Mouse (Mus musculus): ENCODE data around the gene Il18r1. TPM values are rescaled to one million over a fixed set of nuclear protein-coding genes. Genes with fewer than 3 reads are reported as not detected.

Il18r1 gene
- total RNA-seq (2021) (under 1 TPM; 0.37 to 0.41 TPM), polyA plus RNA-seq (2012; rRNA removed) (0.03 TPM in 1 of 2 replicates, not detected in the other)
- long read RNA-seq = 0 reads

- DNase-seq = no peak
Measured at GRCm38 (mm10) chr1:40465477-40466430, at the start of gene Il18r1. Gene Il18r1, plus strand, starts transcription at chr1:40465552.

- no peak for DNase-seq
Measured at GRCm38 (mm10) chr1:40417034-40417433, 48.3 kb upstream of the Il18r1 start.

DNA sequence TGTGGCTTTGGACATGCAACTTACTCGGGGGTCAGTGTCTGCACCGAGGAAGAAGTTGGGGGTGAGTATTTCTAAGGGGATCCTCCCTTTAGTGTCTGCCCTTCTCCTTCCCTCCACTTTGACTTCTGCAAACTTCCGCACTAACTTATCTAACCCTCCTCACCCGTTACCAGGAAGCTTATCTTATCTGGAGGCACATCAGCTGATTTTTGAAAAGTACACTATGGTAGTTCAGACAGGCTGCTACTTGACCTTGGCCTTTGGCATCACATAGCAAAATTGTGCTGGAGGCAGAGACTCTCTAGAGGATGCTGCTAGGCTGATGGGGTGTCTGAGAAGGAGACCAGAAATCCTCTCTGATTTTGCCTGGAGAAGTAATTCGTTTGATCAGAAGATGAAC is 46.8 kb upstream of the Il18r1 start:
- DNase-seq = no peak

DNA sequence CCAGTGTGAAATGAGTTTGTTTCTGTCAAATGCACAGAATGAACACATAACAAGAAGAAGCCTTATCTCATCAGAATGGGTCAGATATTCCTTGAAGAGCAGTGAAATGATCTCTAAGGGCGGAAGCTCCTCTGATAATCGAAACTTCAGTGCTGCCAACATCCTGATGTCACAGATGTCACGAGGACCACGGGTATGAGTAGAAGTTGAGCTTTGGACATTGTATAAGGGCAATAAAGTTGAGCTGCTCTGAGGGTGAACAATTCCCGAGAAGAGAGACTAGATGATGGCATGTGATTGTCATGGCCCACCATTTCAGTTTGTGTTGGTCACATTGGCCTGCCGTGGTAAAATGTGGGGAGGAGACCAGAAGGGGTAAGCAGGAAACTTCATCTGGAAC is 41.5 kb upstream of the Il18r1 start:
- no peak for DNase-seq

- DNase-seq = no peak
Measured at GRCm38 (mm10) chr1:40427270-40427669, 38.1 kb upstream of the Il18r1 start.

- DNase-seq = no peak
Measured at GRCm38 (mm10) chr1:40427901-40428300, 37.5 kb upstream of the Il18r1 start.

DNA sequence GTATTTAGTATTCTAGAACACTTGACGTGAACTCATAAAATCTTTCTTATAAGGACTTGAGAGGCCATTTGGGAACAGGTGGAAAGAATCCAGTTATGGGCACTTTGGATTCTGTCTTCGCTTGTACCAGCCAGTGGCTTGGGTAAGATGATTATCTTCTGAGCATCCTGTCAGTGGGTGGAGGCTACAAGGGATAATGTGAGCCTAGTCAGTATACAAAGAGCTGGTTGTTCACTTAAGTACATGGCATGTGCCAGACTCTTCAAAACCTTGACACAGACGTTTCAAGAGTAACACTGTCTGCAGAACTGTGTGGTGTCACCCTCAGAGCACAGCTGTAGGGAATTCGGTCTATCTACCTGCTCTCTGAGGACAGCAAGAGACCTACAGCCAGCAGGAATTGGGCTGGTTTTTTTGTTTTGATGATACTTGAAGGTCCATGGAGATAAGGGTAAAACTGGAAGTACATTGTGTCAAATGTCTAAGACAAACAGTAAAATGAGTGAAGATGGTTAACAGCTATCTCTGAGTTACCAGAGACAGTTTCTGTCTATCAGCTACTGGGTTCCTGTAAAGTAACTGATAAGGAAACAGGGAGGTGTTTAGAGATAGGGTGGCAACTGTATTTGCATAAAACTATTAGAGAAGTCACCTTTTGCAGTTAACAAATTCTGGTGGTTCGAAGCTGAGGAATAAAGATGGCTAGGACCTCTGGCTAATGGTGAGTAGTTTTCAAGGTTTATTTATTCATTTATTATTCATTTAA is 36.3 kb upstream of the Il18r1 start, which contains the start of gene Il1rl1:
Gene Il1rl1 (plus strand): TSS at position 661 of the 766 bp plus-strand sequence.
- no peak for DNase-seq

DNA sequence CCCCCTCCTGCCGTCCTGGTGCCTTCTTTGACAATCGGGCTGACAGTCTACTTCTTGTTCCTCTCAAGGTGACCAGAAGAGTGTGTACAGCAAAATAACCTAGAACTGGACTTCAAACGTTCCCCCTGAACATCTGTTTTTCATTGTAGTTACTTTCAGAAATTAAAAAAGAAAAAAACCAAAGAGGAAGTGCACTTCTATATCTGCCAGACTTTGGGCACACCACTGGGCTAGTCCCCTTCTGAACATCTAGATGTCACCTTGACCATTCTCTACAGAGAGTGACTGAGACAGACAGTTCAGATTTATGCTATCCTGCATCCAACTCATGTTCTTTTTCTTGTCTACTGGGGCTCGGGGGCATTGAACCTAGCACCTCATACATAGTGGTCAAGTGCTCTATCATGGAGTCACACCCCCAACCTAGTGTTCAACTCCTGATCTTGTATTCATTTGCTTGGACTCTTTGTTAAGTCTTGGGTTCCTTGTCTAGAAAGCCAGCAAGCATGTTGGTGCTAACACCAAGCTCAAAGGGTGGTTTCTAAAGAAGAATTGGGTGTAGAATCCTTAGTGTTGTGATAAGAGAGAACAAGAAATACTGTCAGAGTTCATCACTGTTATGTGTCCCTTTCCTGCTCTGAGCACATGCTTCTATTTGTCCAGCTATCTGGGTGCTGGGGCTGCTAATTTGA is 35.1 kb upstream of the Il18r1 start:
- no peak for DNase-seq

- DNase-seq = no peak
Measured at GRCm38 (mm10) chr1:40432169-40432568, 33.2 kb upstream of the Il18r1 start.

- DNase-seq = no peak
Measured at GRCm38 (mm10) chr1:40435936-40436335, 29.4 kb upstream of the Il18r1 start.

DNA sequence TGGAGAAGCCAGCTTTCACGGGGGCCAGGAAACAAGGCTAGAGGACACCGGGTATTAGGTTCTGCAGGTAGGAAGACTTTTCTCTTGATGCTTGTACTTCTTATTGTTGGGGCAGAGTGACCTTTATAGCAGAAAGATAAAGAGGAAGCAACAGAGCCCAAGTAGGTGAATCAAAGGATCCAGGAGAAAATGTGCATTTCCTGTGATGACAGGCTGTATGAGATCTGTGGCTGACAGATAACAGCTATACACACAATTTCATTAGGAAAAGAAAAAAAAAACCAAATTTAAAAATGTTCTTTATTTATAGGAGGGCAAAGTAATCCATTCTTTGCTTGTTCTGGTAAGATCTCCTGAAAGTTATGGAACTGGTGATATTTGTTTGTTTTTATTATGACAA is 28.0 kb upstream of the Il18r1 start:
- no peak for DNase-seq

- no peak for DNase-seq
Measured at GRCm38 (mm10) chr1:40439504-40439903, 25.8 kb upstream of the Il18r1 start.

DNA sequence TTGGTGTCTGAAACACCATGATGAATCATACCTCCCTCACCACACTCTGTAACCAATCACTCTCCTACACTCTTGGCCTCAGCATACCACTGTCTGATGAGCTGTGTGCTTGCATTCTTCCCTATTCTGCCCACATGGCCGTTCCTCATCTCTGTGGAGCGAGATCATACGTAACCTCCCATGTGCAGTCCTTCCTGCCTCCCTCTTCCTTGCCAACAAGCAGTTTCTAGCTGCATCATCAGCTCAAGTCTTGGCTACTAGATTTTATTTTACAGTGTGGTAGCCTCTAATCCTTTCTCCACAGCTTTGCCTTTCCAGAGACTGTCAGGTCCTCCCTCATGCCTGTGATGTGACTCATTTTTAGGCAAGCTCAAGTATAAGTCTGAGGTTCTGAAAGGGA is 20.6 kb upstream of the Il18r1 start:
- no peak for DNase-seq

DNA sequence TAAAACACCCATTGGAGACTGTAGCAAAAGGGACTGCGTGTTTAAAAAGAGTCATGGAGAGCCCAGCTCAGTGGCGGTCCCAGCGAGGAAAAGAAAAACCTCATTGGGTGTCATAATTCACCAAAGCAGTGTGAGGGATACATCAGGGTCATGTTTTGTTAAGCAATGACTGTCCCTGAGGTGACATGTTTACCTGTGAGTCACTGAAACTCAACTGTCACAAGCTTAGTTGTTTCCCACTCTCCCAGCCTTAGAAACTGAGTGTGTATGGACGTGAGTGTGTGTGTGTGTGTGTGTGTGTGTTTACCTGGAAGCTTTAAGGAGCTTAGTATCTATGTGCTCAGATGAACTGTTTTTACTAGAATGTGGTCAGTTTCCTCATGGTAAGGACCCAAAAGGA is 2.0 kb downstream of the Il18r1 start:
- DNase-seq = no peak

DNA sequence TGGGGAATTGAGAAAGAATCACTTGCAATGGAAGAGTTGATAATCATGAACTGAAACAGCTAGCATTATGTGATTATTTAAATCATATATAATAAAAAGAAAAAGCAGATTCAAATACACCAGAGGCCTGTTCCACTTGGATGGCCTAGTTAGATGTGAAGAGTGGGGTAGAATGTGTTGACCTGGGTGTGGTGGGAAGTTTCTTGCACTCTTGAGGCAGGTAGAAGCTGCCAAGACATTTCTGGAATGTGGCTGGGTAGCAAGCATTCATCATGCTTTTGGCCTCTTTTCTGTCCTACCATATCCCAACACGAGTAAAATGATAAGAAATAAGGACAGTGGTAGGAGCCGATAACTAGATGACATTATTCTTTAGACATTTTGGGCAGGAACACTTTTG is 3.5 kb downstream of the Il18r1 start:
- no peak for DNase-seq

GRCm38 (mm10) chr1:40469900-40470299 is 4.5 kb downstream of the Il18r1 start:
- DNase-seq = no peak

- no peak for DNase-seq
Measured at GRCm38 (mm10) chr1:40472401-40472800, 7.0 kb downstream of the Il18r1 start.

DNA sequence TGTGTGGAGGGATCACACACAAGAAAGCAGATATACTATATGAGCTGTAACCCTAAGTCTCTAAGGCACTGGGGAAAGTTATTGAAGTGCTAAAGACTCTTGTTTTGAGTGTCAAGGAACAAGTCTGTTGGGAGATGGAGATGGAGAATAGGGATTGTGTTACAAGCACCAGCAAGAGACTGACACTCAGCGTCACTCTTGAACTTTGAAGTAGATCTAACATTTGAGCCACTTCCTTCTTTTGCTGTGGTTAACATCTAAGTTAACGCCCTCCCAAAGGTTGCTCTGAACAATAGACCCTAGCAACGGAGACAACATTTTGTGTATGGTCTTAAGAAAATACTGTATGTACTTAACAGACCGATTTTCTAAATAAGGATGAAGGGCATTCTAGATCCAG is 8.3 kb downstream of the Il18r1 start:
- DNase-seq = no peak

DNA sequence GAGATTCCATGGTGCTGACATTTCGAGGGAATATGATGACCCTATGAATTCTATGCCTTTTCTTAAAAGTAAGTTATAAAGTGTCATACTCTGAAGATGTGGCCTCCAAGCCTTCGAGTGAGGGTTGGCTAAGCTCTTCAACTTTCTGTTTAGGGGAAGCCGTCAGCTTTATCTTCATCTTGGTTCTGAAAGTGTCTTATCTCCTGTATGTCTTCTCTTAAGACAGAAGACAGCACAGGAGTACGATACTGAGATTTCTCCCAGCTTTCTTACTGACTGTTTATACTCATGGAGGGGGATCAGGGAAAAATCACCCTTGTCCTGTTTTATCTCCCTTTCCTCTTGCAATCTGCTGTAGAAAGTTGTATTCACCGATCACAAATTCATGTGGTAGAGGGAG is 9.0 kb downstream of the Il18r1 start:
- DNase-seq = no peak

DNA sequence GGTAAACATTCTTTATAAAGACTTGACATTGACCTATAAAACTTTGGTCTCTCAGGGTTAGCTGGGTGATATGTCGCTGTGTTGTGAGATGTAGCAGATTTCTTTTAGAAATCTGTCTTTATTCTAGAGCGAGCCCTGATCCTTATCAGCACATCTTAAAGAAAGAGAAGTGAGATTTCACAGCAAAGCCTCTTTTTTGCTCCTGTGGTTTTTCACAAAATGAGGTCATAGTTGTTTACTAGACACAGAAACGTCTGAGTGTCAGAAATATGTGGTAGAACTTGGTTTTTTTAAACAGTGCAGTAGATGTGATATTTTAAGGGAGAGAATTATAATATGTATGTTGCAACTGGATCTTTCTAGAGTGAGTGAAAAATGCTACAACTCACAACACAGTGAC is 10.3 kb downstream of the Il18r1 start:
- no peak for DNase-seq

DNA sequence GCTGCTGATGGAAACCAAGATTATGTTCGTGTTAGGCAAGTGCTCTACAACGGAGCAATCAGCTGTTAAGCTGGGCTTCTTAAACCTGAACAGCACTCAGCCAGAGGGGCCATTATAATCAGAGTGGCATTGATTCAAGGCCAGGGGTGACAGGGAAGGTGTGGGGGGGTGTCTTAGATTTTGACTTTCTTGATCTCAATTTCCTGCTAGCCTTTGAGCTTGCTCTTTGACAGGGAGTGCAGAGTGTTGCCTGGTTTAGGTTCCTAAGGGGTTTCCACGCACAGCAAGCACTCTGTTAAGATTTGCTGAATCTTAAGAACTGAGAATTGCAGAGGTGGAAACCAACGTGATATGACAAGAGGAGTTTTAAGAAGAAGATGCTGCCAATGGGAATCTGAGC is 11.4 kb downstream of the Il18r1 start:
- no peak for DNase-seq

DNA sequence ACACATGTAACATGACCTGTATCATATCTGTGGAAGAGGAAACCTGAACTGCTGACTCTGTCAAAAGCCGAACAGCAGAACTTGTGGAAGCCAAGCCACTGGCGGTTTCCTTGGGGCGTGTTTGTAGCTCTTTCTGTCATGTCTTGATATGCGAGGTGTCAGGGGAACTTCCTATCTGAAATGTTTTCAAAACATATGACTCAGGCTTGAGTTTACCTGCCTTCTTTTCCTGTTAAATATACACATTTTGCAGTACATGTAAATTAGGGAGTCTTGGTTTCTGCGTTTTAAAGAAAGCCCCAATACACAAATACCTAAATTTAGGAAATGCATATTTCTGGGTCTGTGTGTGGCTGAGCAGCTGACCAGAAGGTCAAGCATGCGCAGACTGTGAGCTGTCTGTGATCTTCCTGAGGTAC is 14.2 kb downstream of the Il18r1 start:
- no peak for DNase-seq

Data from adrenal gland, adult 2 months (tissue).